Mouse (Mus musculus): Measurements from ENCODE around the gene Srms. TPM values are rescaled to one million over a fixed set of nuclear protein-coding genes. Genes with fewer than 3 reads are reported as not detected.

Gene Srms
- polyA plus RNA-seq, 1 experiment from 2014 or later, result not detected

DNA sequence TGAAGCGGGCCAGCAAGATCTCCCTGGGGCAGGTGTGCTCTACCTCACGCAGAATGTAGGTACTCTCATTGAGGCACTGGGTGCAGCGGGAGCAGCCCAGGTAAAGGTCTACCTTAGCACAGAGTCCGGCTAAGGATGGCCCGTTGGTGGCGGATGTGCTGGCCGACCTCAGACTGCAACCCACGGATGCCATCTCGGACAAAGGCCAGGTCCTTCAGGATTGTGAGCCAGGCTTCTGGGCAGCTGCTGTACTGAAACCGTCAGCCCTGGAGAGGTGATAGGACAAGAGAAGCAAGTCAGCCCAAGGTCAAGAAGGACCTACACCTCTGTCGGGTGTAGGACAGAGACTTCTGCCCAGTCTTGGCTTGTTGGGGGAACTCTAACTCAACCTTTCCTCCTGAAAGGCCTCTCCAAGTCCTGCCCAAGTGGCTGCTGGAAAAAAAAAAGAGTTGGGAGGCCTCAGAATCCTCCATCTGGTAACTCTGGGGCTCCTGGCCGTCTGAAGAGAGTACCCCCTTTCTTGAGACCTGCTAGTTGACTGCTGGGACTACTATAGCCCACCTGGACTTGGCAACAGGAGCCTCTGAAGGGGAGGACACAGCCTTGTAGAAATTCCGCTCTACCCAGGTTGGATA lies 27.9 kb upstream of the Srms start:
- no peak overlapping the region for H3K4me2 ChIP-seq (ENCODE audit: low read depth, low read length)
- DNase-seq (ENCODE audit: low spot score) (no peak), ATAC-seq (replicated peaks; ENCODE audit: insufficient number of reproducible peaks, low FRiP score, low TSS enrichment, low read depth) (no peak)
- no peaks in the 10 kb centered on the region for H3K4me1 ChIP-seq (ENCODE audit: control insufficient read depth, insufficient read depth, low read length)
- no peak overlapping the region for H3K27ac ChIP-seq (replicated peaks; ENCODE audit: low read depth, low read length)
- H3K9me3 ChIP-seq (replicated peaks; ENCODE audit: control insufficient read depth, low read length), result no peaks in the 10 kb centered on the region
- H3K4me3 ChIP-seq (ENCODE audit: low read depth, low read length), result no peak overlapping the region
- WGBS, result 90% methylated on average over 13 of the region's 13 CpGs
- H3K36me3 ChIP-seq (replicated peaks; ENCODE audit: control insufficient read depth, insufficient read depth, low read depth, low read length), result no peaks in the 10 kb centered on the region
- H3K9ac ChIP-seq (replicated peaks; ENCODE audit: low read length), result peak overlapping the region; percentile 52; the same call in 1 of the 2 replicates
- no peaks in the 10 kb centered on the region for H3K27me3 ChIP-seq (ENCODE audit: control insufficient read depth, insufficient read depth, low read length)

DNA sequence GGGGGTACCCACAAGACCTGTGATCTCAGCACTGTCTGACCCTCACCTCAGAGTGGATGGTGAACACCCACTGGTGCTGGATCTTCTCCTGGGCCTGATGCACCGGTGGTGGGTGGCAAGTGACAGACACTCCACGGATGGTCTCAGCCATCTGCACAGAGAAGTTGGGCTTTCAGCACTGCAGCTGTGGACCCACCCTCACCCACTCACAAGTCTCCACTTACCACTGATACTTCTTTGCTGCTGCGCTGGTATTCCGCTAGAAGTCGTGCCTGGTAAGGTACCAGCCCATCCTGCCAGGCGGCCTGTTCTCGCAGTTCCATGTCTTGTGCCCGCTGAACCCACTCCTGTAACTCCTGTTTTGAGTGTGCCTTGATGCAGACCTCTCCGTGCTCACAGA lies 26.3 kb upstream of the Srms start:
- H3K4me1 ChIP-seq (ENCODE audit: control insufficient read depth, insufficient read depth, low read length), result no peaks in the 10 kb centered on the region
- 92% methylated on average over 9 of the region's 9 CpGs for WGBS

DNA sequence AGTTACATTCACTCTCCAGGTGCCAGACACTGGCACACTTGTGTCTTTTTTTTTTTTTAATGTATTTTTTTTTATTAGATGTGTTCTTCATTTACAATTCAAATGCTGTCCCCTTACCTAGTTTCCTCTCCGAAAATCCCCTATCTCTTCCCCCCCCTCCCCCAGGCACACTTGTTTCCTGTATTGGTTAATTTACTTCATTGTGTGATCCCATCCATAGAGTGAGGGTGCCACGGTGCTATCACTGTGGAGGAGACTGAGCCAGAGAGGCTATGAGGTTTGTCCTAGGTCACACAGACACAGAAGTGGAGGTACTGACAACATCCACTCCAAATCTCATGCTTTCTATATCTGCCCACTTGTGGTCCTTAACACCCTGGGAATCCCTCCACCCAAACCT lies 25.9 kb upstream of the Srms start:
- H3K9ac ChIP-seq (replicated peaks; ENCODE audit: low read length), result no peak overlapping the region
- H3K4me1 ChIP-seq (ENCODE audit: control insufficient read depth, insufficient read depth, low read length), result no peaks in the 10 kb centered on the region
- H3K36me3 ChIP-seq (replicated peaks; ENCODE audit: control insufficient read depth, insufficient read depth, low read depth, low read length), result no peaks in the 10 kb centered on the region
- ATAC-seq (replicated peaks; ENCODE audit: insufficient number of reproducible peaks, low FRiP score, low TSS enrichment, low read depth) (no peak), DNase-seq (ENCODE audit: low spot score) (no peak)
- H3K9me3 ChIP-seq (replicated peaks; ENCODE audit: control insufficient read depth, low read length), result no peaks in the 10 kb centered on the region
- no peak overlapping the region for H3K4me2 ChIP-seq (ENCODE audit: low read depth, low read length)
- no peaks in the 10 kb centered on the region for H3K27me3 ChIP-seq (ENCODE audit: control insufficient read depth, insufficient read depth, low read length)
- H3K4me3 ChIP-seq (ENCODE audit: low read depth, low read length), result no peak overlapping the region
- 75% methylated on average over 2 of the region's 2 CpGs for WGBS
- no peak overlapping the region for H3K27ac ChIP-seq (replicated peaks; ENCODE audit: low read depth, low read length)

More for the DNA sequence above, 26.3 kb upstream of the Srms start:
- no peaks in the 10 kb centered on the region for H3K27me3 ChIP-seq (ENCODE audit: control insufficient read depth, insufficient read depth, low read length)
- no peak overlapping the region for H3K9ac ChIP-seq (replicated peaks; ENCODE audit: low read length)
- H3K4me2 ChIP-seq (ENCODE audit: low read depth, low read length), result no peak overlapping the region
- H3K27ac ChIP-seq (replicated peaks; ENCODE audit: low read depth, low read length), result no peak overlapping the region
- no peak overlapping the region for H3K4me3 ChIP-seq (ENCODE audit: low read depth, low read length)
- no peak for DNase-seq (ENCODE audit: low spot score)
- H3K9me3 ChIP-seq (replicated peaks; ENCODE audit: control insufficient read depth, low read length), result no peaks in the 10 kb centered on the region
- ATAC-seq (replicated peaks; ENCODE audit: insufficient number of reproducible peaks, low FRiP score, low TSS enrichment, low read depth), result no peak
- H3K36me3 ChIP-seq (replicated peaks; ENCODE audit: control insufficient read depth, insufficient read depth, low read depth, low read length), result no peaks in the 10 kb centered on the region

DNA sequence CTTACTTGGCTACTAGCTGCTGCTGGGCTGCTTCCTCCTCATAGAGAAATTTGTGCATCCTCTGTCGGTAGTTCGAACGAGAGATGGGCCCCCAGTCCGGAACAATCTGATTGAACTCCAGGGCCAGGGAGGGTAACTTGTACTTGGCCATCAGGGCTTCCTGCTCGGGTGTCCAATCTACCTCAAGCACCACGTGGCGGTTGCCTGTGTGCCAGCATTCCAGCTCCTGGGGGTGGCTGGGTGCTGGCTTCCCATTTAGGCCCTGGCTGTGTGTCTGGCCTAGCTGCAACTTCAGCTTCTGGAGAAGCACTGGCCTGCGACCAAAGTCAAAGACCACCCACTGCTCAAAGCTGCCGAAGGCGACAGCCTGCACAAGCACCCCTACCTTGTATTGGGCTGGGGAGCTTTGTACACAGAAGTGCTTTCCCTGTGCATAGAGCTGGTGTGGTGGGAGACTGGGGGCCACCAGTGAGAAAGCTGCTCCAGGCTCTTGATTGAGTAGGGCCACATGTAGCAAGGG lies 25.2 kb upstream of the Srms start:
- H3K9ac ChIP-seq (replicated peaks; ENCODE audit: low read length), result no peak overlapping the region
- H3K27me3 ChIP-seq (ENCODE audit: control insufficient read depth, insufficient read depth, low read length), result no peaks in the 10 kb centered on the region
- DNase-seq (ENCODE audit: low spot score), result no peak
- no peak for ATAC-seq (replicated peaks; ENCODE audit: insufficient number of reproducible peaks, low FRiP score, low TSS enrichment, low read depth)
- no peaks in the 10 kb centered on the region for H3K36me3 ChIP-seq (replicated peaks; ENCODE audit: control insufficient read depth, insufficient read depth, low read depth, low read length)
- no peaks in the 10 kb centered on the region for H3K4me1 ChIP-seq (ENCODE audit: control insufficient read depth, insufficient read depth, low read length)
- H3K4me2 ChIP-seq (ENCODE audit: low read depth, low read length), result no peak overlapping the region
- H3K9me3 ChIP-seq (replicated peaks; ENCODE audit: control insufficient read depth, low read length), result no peaks in the 10 kb centered on the region
- H3K27ac ChIP-seq (replicated peaks; ENCODE audit: low read depth, low read length), result no peak overlapping the region
- no peak overlapping the region for H3K4me3 ChIP-seq (ENCODE audit: low read depth, low read length)
- WGBS, result 80% methylated on average over 10 of the region's 10 CpGs

DNA sequence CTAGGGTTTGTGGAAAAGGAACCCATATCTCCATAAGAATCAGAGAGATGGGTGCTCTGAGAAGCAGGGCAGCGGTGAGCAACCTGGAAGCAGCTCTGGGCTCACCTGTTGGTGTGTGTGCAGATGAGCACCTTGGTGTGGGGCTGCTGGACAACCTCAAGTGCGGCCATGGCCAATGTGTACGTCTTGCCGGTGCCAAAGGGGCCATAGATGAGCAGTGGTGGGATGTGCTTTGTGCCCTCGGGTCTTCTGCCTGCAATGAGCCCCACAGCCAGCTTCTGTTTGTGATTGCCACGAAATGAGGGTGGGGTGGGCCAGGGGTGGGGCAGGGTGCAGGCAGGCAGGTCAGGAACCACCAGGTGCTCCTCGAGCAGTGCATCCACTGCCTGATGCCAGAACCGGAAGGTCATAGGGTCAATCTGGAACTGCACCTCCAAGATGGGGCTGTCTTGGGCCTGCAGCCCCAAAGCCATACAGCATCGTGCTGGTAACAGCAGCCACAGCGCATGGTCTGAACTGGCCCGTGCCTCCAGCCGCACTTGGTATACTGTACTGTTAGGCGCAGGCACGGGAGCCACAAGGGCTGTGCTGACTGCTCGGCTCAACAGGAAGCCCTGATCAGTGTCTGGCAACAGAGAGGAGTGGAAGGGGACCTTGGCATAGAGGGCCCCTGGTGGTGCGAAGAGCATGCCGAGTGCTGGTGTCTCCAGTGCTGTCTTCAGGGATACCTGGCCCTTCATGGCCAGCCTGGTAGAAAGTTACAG lies 24.4 kb upstream of the Srms start:
- Histone ChIP-seq H3K27me3 (ENCODE audit: control insufficient read depth, insufficient read depth, low read length) (no peaks in the 10 kb centered on the region), H3K4me2 (ENCODE audit: low read depth, low read length) (no peak overlapping the region), H3K4me1 (ENCODE audit: control insufficient read depth, insufficient read depth, low read length) (no peaks in the 10 kb centered on the region), H3K9me3 (replicated peaks; ENCODE audit: control insufficient read depth, low read length) (no peaks in the 10 kb centered on the region), H3K9ac (replicated peaks; ENCODE audit: low read length) (no peak overlapping the region), H3K27ac (replicated peaks; ENCODE audit: low read depth, low read length) (no peak overlapping the region), H3K36me3 (replicated peaks; ENCODE audit: control insufficient read depth, insufficient read depth, low read depth, low read length) (no peaks in the 10 kb centered on the region), H3K4me3 (ENCODE audit: low read depth, low read length) (no peak overlapping the region)
- no peak for DNase-seq (ENCODE audit: low spot score)
- no peak for ATAC-seq (replicated peaks; ENCODE audit: insufficient number of reproducible peaks, low FRiP score, low TSS enrichment, low read depth)
- WGBS, result 88% methylated on average over 17 of the region's 17 CpGs

DNA sequence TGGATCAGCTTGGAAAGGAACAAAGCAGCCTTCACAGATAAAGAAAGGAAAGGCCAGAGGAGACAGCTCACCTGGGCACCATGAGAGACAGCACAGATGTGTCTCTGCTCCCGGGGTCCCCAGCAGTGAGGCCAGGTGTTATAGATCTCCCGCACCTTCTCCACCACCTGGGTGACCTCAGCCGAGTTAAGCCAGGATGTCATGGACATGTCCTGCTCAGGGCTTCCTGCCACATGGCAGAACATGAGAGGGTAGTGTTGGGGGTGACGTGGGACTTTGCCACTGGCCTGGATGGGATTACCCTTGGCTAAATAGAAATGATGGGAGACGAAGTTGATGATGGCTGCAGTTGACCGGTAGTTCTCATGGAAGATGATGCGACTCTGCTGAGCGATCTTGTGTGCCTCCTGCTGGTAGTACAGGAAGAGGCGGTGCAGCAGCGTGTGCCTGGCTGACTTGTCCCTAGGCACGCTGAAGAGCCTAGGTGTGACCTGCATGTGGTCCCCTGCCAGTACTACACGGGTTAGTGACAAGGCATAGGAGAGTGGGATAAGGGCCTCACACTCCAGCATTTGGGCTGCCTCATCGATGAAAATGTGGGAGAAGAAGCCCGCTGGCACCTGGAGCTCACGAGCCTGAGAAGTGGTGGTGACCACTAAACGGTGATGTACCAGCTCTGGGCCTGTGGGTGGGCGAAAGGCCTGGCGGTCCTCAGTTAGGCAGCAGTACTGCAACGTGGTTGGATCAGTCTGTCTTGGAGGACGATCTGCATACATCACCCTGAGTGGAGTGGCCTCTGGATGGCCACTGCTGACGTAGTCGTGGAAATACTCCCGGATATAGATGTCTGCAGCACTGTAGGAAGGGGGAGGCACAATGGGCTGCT lies 22.9 kb upstream of the Srms start:
- WGBS, result 86% methylated on average over 23 of the region's 23 CpGs
- Histone ChIP-seq H3K9me3 (replicated peaks; ENCODE audit: control insufficient read depth, low read length) (no peaks in the 10 kb centered on the region), H3K36me3 (replicated peaks; ENCODE audit: control insufficient read depth, insufficient read depth, low read depth, low read length) (no peaks in the 10 kb centered on the region), H3K4me1 (ENCODE audit: control insufficient read depth, insufficient read depth, low read length) (no peaks in the 10 kb centered on the region), H3K27me3 (ENCODE audit: control insufficient read depth, insufficient read depth, low read length) (no peaks in the 10 kb centered on the region), H3K9ac (replicated peaks; ENCODE audit: low read length) (no peak overlapping the region), H3K4me3 (ENCODE audit: low read depth, low read length) (no peak overlapping the region), H3K27ac (replicated peaks; ENCODE audit: low read depth, low read length) (no peak overlapping the region), H3K4me2 (ENCODE audit: low read depth, low read length) (no peak overlapping the region)
- no peak for DNase-seq (ENCODE audit: low spot score)
- ATAC-seq (replicated peaks; ENCODE audit: insufficient number of reproducible peaks, low FRiP score, low TSS enrichment, low read depth), result no peak; the same call in 1 of the 2 replicates

DNA sequence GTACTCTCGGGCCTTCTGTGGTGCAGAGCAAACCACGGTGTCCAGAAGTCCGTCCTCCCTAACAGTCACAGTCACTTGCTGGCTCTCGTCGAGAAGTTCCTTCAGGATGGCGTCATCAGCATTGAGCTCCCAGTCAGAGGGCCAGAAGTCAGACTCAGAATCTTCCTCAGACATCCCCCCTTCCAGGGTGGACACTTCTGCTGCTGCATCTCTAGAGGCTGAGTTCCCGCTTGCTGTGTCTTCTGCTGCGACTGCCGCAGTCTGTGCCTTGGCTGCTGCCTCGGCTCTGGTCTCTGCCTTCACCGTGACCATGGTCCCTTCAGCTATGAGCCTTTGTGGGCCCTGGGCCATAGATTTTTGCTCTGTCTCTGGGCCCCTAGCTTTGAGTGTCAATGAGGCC lies 21.7 kb upstream of the Srms start:
- H3K9ac ChIP-seq (replicated peaks; ENCODE audit: low read length), result no peak overlapping the region
- H3K4me3 ChIP-seq (ENCODE audit: low read depth, low read length), result no peak overlapping the region
- no peaks in the 10 kb centered on the region for H3K36me3 ChIP-seq (replicated peaks; ENCODE audit: control insufficient read depth, insufficient read depth, low read depth, low read length)
- ATAC-seq (replicated peaks; ENCODE audit: insufficient number of reproducible peaks, low FRiP score, low TSS enrichment, low read depth), result no peak
- no peaks in the 10 kb centered on the region for H3K4me1 ChIP-seq (ENCODE audit: control insufficient read depth, insufficient read depth, low read length)
- no peaks in the 10 kb centered on the region for H3K27me3 ChIP-seq (ENCODE audit: control insufficient read depth, insufficient read depth, low read length)
- WGBS, result 91% methylated on average over 11 of the region's 11 CpGs
- no peak overlapping the region for H3K4me2 ChIP-seq (ENCODE audit: low read depth, low read length)
- no peak for DNase-seq (ENCODE audit: low spot score)
- no peak overlapping the region for H3K27ac ChIP-seq (replicated peaks; ENCODE audit: low read depth, low read length)
- no peaks in the 10 kb centered on the region for H3K9me3 ChIP-seq (replicated peaks; ENCODE audit: control insufficient read depth, low read length)

Data from embryonic facial prominence, embryonic 11.5 days (tissue).